Mouse (Mus musculus) heart, adult 2 months (tissue): ENCODE data around the gene Med21. TPM values are rescaled to one million over a fixed set of nuclear protein-coding genes. Genes with fewer than 3 reads are reported as not detected.
A peak's percentile ranks its signal among the peaks of the same experiment; 100 is the strongest.

Experiments
- DNase-seq, 2 experiments: peaks; one replicate each; pipeline ENCODE4 v3.0.0; 2021
- H3K27ac ChIP-seq: fragments of 200-600 bp; 2 replicates; pipeline ENCODE4 v1.8.1; 2022
- H3K27me3 ChIP-seq: fragments of 200-500 bp; 2 replicates; pipeline ENCODE4 v1.6.1; 2012; ENCODE audit warnings: mild to moderate bottlenecking, low read length, inconsistent platforms, mixed read lengths; ENCODE audit not compliant: control insufficient read depth, insufficient read depth
- H3K36me3 ChIP-seq: fragments of 200-500 bp; 2 replicates; pipeline ENCODE4 v1.6.1; 2012; ENCODE audit warnings: low read length, inconsistent platforms; ENCODE audit not compliant: control insufficient read depth, insufficient read depth
- H3K4me1 ChIP-seq: fragments of 200-500 bp; 2 replicates; pipeline ENCODE4 v1.6.1; 2011; ENCODE audit warnings: low read length; ENCODE audit not compliant: control insufficient read depth, insufficient read depth
- H3K4me3 ChIP-seq: fragments of 200-600 bp; 2 replicates; pipeline ENCODE4 v1.8.1; 2022
- H3K79me2 ChIP-seq: fragments of 200-500 bp; replicated peaks from 2 replicates; pipeline ENCODE4 v1.6.1; 2012; ENCODE audit warnings: mild to moderate bottlenecking, inconsistent platforms, low read length, moderate library complexity, mixed read lengths; ENCODE audit not compliant: control insufficient read depth, insufficient read depth
- H3K9ac ChIP-seq: fragments of 200-500 bp; 2 replicates; pipeline ENCODE4 v1.6.1; 2012; ENCODE audit warnings: low read depth, mild to moderate bottlenecking, control low read depth, inconsistent platforms, low read length, mixed read lengths
- CTCF ChIP-seq: fragments of 200-600 bp; IDR thresholded peaks from 2 replicates; pipeline ENCODE4 v1.8.1; 2022; ENCODE audit warnings: antibody characterized with exemption, mild to moderate bottlenecking, moderate library complexity
- EP300 ChIP-seq: fragments of 200-500 bp; IDR thresholded peaks from 2 replicates; pipeline ENCODE4 v1.6.1; 2011; ENCODE audit warnings: low read depth, low read length, control low read depth; ENCODE audit not compliant: insufficient read depth
- POLR2A ChIP-seq: fragments of 200-500 bp; IDR thresholded peaks from 2 replicates; pipeline ENCODE4 v1.6.1; 2011; ENCODE audit warnings: mild to moderate bottlenecking, low read depth, low read length, control low read depth; ENCODE audit not compliant: insufficient read depth
- WGBS: fragments of 180-500 bp; shearing (Covaris S2); methylation state at CpG from one replicate; pipeline ENCODE4 v1.1.7; 2018; 5-methylcytosine and 5-hydroxymethylcytosine counted together
- intact Hi-C: fragments of 180-260 bp; cut with DNase I; formaldehyde crosslinking; loops from one replicate; pipeline ENCODE4 v1.15.1; 2025
- polyA plus RNA-seq: library from polyadenylated mRNA; depleted of rRNA; stranded (reverse); fragments of >200 nt; gene quantifications from 2 replicates; pipeline ENCODE4 v1.2.3, GENCODE M21; 2012
- total RNA-seq, 2 experiments: library from RNA; stranded (reverse); gene quantifications; 2 replicates each; pipeline ENCODE4 v1.2.3; 2021

The Med21 gene
- total and polyA plus RNA-seq, 3 experiments, result 39.4 to 50.5 (median 43.0) TPM

GRCm38 (mm10) chr6:146662679-146663078 is 20.3 kb downstream of the Med21 start:
- no peaks in the 10 kb centered on the region for H3K36me3 ChIP-seq
- H3K4me3 ChIP-seq, result no peak overlapping the region
- H3K4me1 ChIP-seq, result no peaks in the 10 kb centered on the region
- no peak overlapping the region for H3K9ac ChIP-seq
- H3K79me2 ChIP-seq, result no peaks in the 10 kb centered on the region
- DNase-seq, result peak; percentile 53 to 65
- TF ChIP-seq EP300, result peak; percentile 57; the same call in 1 of the 2 replicates
- peak; percentile 94 for TF ChIP-seq CTCF
- TF ChIP-seq POLR2A, result no peak
- H3K27me3 ChIP-seq, result no peaks in the 10 kb centered on the region
- intact Hi-C loops, result loop anchor here (1.0 kb wide), 1 partner anchor 100 kb away; no protein-coding TSS in a partner anchor
- 41% methylated on average over 5 of the region's 5 CpGs for WGBS
- no peak overlapping the region for H3K27ac ChIP-seq

GRCm38 (mm10) chr6:146664116-146664515 is 21.8 kb downstream of the Med21 start:
- H3K79me2 ChIP-seq, result no peaks in the 10 kb centered on the region
- no peak for TF ChIP-seq CTCF
- H3K4me1 ChIP-seq, result peaks cover 1% of the 10 kb centered on the region; the same call in 1 of the 2 replicates
- 0 out of 2 replicates have a peak overlapping the region, but pooled peaks have one; percentile 20 for H3K27ac ChIP-seq
- no peak for DNase-seq
- H3K9ac ChIP-seq, result no peak overlapping the region
- no peaks in the 10 kb centered on the region for H3K36me3 ChIP-seq
- H3K27me3 ChIP-seq, result no peaks in the 10 kb centered on the region
- WGBS, result 51% methylated on average over 5 of the region's 5 CpGs
- H3K4me3 ChIP-seq, result no peak overlapping the region
- intact Hi-C loops, result no loop called here

DNA sequence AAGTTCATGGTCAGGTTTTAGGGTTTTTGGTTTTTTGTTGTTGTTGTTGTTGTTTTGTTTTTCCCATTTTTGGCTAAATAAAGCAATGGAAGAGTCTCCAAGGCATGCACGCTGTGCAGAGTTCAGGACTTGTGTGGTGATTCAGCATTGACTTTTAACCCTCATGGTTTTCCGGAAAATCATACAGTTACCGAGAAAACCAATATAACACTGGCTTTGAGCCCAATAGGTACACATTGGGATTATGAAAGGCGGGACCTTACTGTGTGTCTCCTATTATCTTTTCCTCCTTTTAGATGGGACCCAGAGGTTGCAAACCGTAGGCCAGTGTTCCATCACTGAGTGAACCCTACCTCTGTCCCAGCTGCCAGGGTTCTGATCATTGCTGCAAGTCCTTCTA is 22.6 kb downstream of the Med21 start:
- H3K9ac ChIP-seq, result no peak overlapping the region
- no peaks in the 10 kb centered on the region for H3K27me3 ChIP-seq
- intact Hi-C loops, result no loop called here
- H3K4me1 ChIP-seq, result peaks cover 1% of the 10 kb centered on the region
- 89% methylated on average over 5 of the region's 5 CpGs for WGBS
- no peak overlapping the region for H3K4me3 ChIP-seq
- no peaks in the 10 kb centered on the region for H3K79me2 ChIP-seq
- no peaks in the 10 kb centered on the region for H3K36me3 ChIP-seq
- no peak for DNase-seq
- H3K27ac ChIP-seq, result no peak overlapping the region
- TF ChIP-seq CTCF (no peak), POLR2A (no peak), EP300 (no peak)

- TF ChIP-seq EP300 (no peak), POLR2A (no peak), CTCF (no peak)
- intact Hi-C loops, result no loop called here
Observed at GRCm38 (mm10) chr6:146665408-146665807, 23.1 kb downstream of the Med21 start.

DNA sequence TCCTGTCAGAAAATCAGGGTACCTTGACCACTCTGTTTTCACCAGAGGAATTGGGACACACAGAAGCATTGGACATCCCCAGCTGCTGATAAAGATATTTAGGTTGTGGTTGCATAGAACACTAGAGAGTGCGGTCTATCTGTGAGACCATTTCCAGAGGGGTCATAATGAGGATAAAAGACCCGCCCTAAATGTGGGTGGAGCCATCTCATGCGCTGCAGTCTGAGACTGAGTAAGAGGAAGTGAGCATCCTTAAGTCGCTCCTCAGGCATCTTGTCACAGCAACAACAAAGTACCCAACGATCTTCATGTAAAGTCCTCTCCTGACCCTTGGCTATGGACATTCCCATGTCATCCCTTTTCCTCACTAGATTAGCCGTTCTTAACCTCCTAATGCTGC is 24.5 kb downstream of the Med21 start:
- DNase-seq, result no peak
- H3K9ac ChIP-seq, result no peak overlapping the region
- TF ChIP-seq CTCF (no peak), EP300 (no peak), POLR2A (no peak)
- no peak overlapping the region for H3K4me3 ChIP-seq
- no peaks in the 10 kb centered on the region for H3K36me3 ChIP-seq
- H3K27me3 ChIP-seq, result no peaks in the 10 kb centered on the region
- H3K27ac ChIP-seq, result no peak overlapping the region
- intact Hi-C loops, result no loop called here
- no peaks in the 10 kb centered on the region for H3K79me2 ChIP-seq
- H3K4me1 ChIP-seq, result peaks cover 1% of the 10 kb centered on the region
- 66% methylated on average over 6 of the region's 6 CpGs for WGBS

More at GRCm38 (mm10) chr6:146665408-146665807, 23.1 kb downstream of the Med21 start:
- Histone ChIP-seq H3K27ac (no peak overlapping the region), H3K4me3 (no peak overlapping the region), H3K79me2 (no peaks in the 10 kb centered on the region), H3K4me1 (peaks cover 1% of the 10 kb centered on the region), H3K27me3 (no peaks in the 10 kb centered on the region), H3K9ac (no peak overlapping the region), H3K36me3 (no peaks in the 10 kb centered on the region)
- WGBS, result 81% methylated on average over 2 of the region's 2 CpGs
- DNase-seq, result no peak

GRCm38 (mm10) chr6:146668606-146669005 is 26.3 kb downstream of the Med21 start:
- no peak for DNase-seq
- intact Hi-C loops, result no loop called here
- Histone ChIP-seq H3K9ac (no peak overlapping the region), H3K27ac (no peak overlapping the region), H3K27me3 (no peaks in the 10 kb centered on the region), H3K79me2 (no peaks in the 10 kb centered on the region), H3K4me3 (no peak overlapping the region), H3K4me1 (peaks cover 4% of the 10 kb centered on the region), H3K36me3 (no peaks in the 10 kb centered on the region; the same call in 1 of the 2 replicates)
- TF ChIP-seq EP300 (no peak), POLR2A (no peak), CTCF (no peak)
